Comparison of ENCODE assay signal across 8 mouse cellular contexts in the genomic region with DNA sequence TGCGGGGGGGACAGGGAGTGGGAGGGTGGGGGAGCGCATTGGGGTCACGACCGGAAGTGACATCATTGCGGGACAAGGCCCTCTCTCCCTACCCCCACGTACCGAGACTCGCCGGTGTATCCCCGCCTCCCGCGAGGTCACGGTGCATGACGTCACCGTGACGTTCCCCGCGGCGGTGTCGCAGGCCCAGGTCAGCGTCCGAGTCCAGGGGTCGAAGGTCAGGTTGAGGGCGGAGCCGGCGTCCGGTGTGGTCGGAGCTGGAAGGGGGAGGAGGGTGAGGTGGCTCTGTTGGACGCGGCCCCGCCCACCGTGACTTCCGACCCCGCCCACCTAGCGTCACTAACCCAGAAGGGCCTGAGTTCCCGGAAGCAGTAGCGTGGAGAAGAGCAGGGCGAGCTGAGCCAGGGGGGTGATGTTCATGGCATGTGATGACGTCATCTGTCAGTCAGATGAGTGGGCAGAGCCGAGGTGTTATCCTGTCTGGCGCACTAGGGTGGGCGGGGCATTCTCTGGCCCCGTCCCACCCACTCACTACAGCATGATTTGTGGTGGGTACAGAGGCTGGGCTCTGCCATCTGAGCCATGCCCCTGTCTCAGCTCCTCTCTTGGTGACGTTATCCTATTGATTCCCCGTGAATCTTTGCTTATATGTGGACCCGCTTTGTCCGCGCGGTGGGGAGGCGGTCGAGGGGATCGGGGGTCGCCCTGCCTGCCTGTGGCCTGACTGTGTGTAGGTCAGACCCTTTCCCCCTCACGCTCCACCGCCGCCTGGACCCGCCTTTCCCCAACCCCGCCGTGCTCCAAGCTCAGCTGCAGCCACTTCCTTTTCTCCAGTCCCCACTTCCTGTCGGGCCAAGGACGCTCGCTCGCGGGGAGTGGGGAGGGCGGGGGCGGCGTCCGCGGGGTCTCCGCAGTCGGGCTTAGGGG. TPM values are rescaled to one million over a fixed set of nuclear protein-coding genes. Genes with fewer than 3 reads are reported as not detected.
A peak's percentile ranks its signal among the peaks of the same experiment; 100 is the strongest.
DNase-seq lines count a peak whose midpoint lies in the region; ATAC-seq lines count a peak whose summit lies in the region.

No protein-coding gene starts in this region.

- H3K9ac ChIP-seq in intestine, embryonic 16.5 days (ENCODE audit: low read depth, low read length) = peak overlapping the region; percentile 70

- 3% methylated on average over 71 of the region's 71 CpGs for WGBS in embryonic facial prominence, embryonic 10.5 days
- WGBS in intestine, embryonic 16.5 days = 1% methylated on average over 71 of the region's 71 CpGs
- 5% methylated on average over 71 of the region's 71 CpGs for WGBS in midbrain, embryonic 10.5 days

- H3K27ac ChIP-seq in embryonic facial prominence, embryonic 10.5 days (replicated peaks) = peak overlapping the region; percentile 89
- H3K27ac ChIP-seq in intestine, embryonic 16.5 days (ENCODE audit: low read length) = peak overlapping the region; percentile 97
- peak overlapping the region; percentile 88 for H3K27ac ChIP-seq in midbrain, embryonic 10.5 days (replicated peaks)

- ATAC-seq in intestine, embryonic 16.5 days = peak; percentile 91

- no peaks in the 10 kb centered on the region for H3K27me3 ChIP-seq in embryonic facial prominence, embryonic 10.5 days (replicated peaks; ENCODE audit: low read depth, poor library complexity, severe bottlenecking)
- no peaks in the 10 kb centered on the region for H3K27me3 ChIP-seq in intestine, embryonic 16.5 days (replicated peaks; ENCODE audit: control insufficient read depth, insufficient read depth, low read length)
- no peaks in the 10 kb centered on the region for H3K27me3 ChIP-seq in midbrain, embryonic 10.5 days (ENCODE audit: low read depth, poor library complexity, severe bottlenecking)

- intact Hi-C loops in left cerebral cortex, postnatal 25 days (cut with DNase I) = loop anchor here (10.0 kb wide), 1 partner anchor 342 kb away; the partner anchor contains the start of gene Grk5

- peaks cover 16% of the 10 kb centered on the region for H3K9me3 ChIP-seq in embryonic facial prominence, embryonic 10.5 days
- H3K9me3 ChIP-seq in intestine, embryonic 16.5 days (ENCODE audit: control insufficient read depth, low read length) = peaks cover 17% of the 10 kb centered on the region; the same call in 1 of the 2 replicates
- peaks cover 25% of the 10 kb centered on the region for H3K9me3 ChIP-seq in midbrain, embryonic 10.5 days (replicated peaks)

- peak overlapping the region; percentile 71 for H3K4me2 ChIP-seq in intestine, embryonic 16.5 days (ENCODE audit: low read depth, low read length)

- peak; percentile 95 for DNase-seq in adrenal gland, postnatal 10 days
- DNase-seq in embryonic facial prominence, embryonic 10.5 days (ENCODE audit: low spot score) = peak; percentile 92
- DNase-seq in gonadal fat pad, adult 2 months (ENCODE audit: low read depth) = peak; percentile 17
- peak; percentile 88 to 93 for DNase-seq in left cerebral cortex, postnatal 25 days (ENCODE audit: low spot score in 2 of 2)
- peak; percentile 92 for DNase-seq in midbrain, embryonic 10.5 days (ENCODE audit: low spot score)
- peak; percentile 83 for DNase-seq in right cerebral cortex, postnatal 4 days
- peak; percentile 96 for DNase-seq in yolk sac, embryonic 10.5 days (ENCODE audit: low spot score)

- H3K36me3 ChIP-seq in embryonic facial prominence, embryonic 10.5 days (replicated peaks) = 0 out of 2 replicates have a peak, but pooled peaks cover 3% of the 10 kb centered on the region
- no peaks in the 10 kb centered on the region for H3K36me3 ChIP-seq in intestine, embryonic 16.5 days (ENCODE audit: control insufficient read depth, insufficient read depth, low read length)
- no peaks in the 10 kb centered on the region for H3K36me3 ChIP-seq in midbrain, embryonic 10.5 days

- peak overlapping the region; percentile 71 for H3K4me3 ChIP-seq in embryonic facial prominence, embryonic 10.5 days
- H3K4me3 ChIP-seq in intestine, embryonic 16.5 days (ENCODE audit: low read length) = peak overlapping the region; percentile 64
- H3K4me3 ChIP-seq in midbrain, embryonic 10.5 days = peak overlapping the region; percentile 69

- peaks cover 23% of the 10 kb centered on the region; the same call in 1 of the 2 replicates for H3K4me1 ChIP-seq in embryonic facial prominence, embryonic 10.5 days
- H3K4me1 ChIP-seq in intestine, embryonic 16.5 days (ENCODE audit: control insufficient read depth, insufficient read depth, low read length) = no peaks in the 10 kb centered on the region; the same call in 1 of the 2 replicates
- peaks cover 27% of the 10 kb centered on the region for H3K4me1 ChIP-seq in midbrain, embryonic 10.5 days

RNA-seq across cellular contexts. Expression of gene Csf2ra, which starts 1.0 kb away (rescaled TPM):
- total RNA-seq in adrenal gland, postnatal 10 days (2021) = 10 to 100 TPM; 14.8 to 24.7 TPM
- 13.6 and 16.3 TPM in 2 replicates for polyA plus RNA-seq in embryonic facial prominence, embryonic 10.5 days (2016; fragmentation: Nextera tagmentation; extraction: Ambion mirVana)
- polyA plus RNA-seq in gonadal fat pad, adult 2 months (2012; rRNA removed) = 108 and 120 TPM in 2 replicates
- polyA plus RNA-seq in intestine, embryonic 16.5 days (2015; fragmentation: Nextera tagmentation; extraction: Ambion mirVana) = 35.6 and 36.5 TPM in 2 replicates
- total RNA-seq in left cerebral cortex, postnatal 25 days (2021) = 10 to 100 TPM; 31.7 to 33.9 TPM
- polyA plus RNA-seq in midbrain, embryonic 10.5 days (2016; fragmentation: Nextera tagmentation; extraction: Ambion mirVana) = 17.1 and 19.9 TPM in 2 replicates

RNA-seq across cellular contexts. Expression of gene Gm6020, which starts 43.5 kb away (rescaled TPM):
- not detected for total RNA-seq in adrenal gland, postnatal 10 days (2021)
- polyA plus RNA-seq in embryonic facial prominence, embryonic 10.5 days (2016; fragmentation: Nextera tagmentation; extraction: Ambion mirVana) = not detected in 2 replicates
- polyA plus RNA-seq in gonadal fat pad, adult 2 months (2012; rRNA removed) = not detected in 2 replicates
- polyA plus RNA-seq in intestine, embryonic 16.5 days (2015; fragmentation: Nextera tagmentation; extraction: Ambion mirVana) = not detected in 2 replicates
- not detected for total RNA-seq in left cerebral cortex, postnatal 25 days (2021)
- polyA plus RNA-seq in midbrain, embryonic 10.5 days (2016; fragmentation: Nextera tagmentation; extraction: Ambion mirVana) = not detected in 2 replicates

RNA-seq across cellular contexts. Expression of gene Gm7102, which starts 51.1 kb away (rescaled TPM):
- under 1 TPM in 1 of 2 experiments, not detected in 1; 0.27 TPM for total RNA-seq in adrenal gland, postnatal 10 days (2021)
- 0.10 TPM in 1 of 2 replicates, not detected in the other for polyA plus RNA-seq in embryonic facial prominence, embryonic 10.5 days (2016; fragmentation: Nextera tagmentation; extraction: Ambion mirVana)
- 0.08 and 0.15 TPM in 2 replicates for polyA plus RNA-seq in gonadal fat pad, adult 2 months (2012; rRNA removed)
- 0.18 TPM in 1 of 2 replicates, not detected in the other for polyA plus RNA-seq in intestine, embryonic 16.5 days (2015; fragmentation: Nextera tagmentation; extraction: Ambion mirVana)
- total RNA-seq in left cerebral cortex, postnatal 25 days (2021) = not detected
- 0.09 and 0.19 TPM in 2 replicates for polyA plus RNA-seq in midbrain, embryonic 10.5 days (2016; fragmentation: Nextera tagmentation; extraction: Ambion mirVana)

Comparison
In these comparisons a context has a peak if more than half of its experiments do, and no peak if none do; other contexts are left out.
1. Peak in every context shown above with its lines: DNase-seq, ATAC-seq, H3K4me3 ChIP-seq and H3K27ac ChIP-seq.
2. DNase-seq: peak in every context shown above with its lines; median percentile 96 in yolk sac, embryonic 10.5 days; 95 in adrenal gland, postnatal 10 days; 92 in embryonic facial prominence, embryonic 10.5 days; 92 in midbrain, embryonic 10.5 days; 90 in left cerebral cortex, postnatal 25 days; 83 in right cerebral cortex, postnatal 4 days; 17 in gonadal fat pad, adult 2 months.